Mouse (Mus musculus): ENCODE measurements around the gene Brap. TPM values are rescaled to one million over a fixed set of nuclear protein-coding genes. Genes with fewer than 3 reads are reported as not detected.

The Brap gene
- polyA plus RNA-seq, 1 experiment from 2014 or later: 37.6 TPM

DNA sequence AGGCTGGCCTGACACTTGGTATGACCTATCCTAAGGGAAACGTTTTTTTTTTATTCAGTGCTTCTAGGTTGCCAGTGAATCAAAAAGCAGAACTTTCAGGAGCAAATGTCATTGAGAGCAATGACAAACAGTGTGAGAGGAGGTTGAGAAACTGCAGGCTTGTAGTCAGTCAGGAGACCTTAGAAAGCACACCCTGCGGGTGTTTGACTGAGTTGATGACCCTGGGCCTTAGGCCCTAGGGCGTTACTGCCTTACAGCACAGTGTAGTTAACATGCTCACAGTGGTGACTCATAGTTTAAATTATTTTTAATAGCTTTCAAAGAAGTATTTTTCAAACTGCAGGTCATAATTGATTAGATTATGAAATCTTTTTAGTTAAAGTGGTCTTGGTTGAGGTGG lies 61.5 kb downstream of the Brap start:
- Histone ChIP-seq H3K4me2 (no peak overlapping the region), H3K9me3 (no peaks in the 10 kb centered on the region), H3K36me3 (no peaks in the 10 kb centered on the region), H3K4me1 (peaks cover 18% of the 10 kb centered on the region), H3K27ac (0 out of 2 replicates have a peak overlapping the region, but pooled peaks have one; percentile 37), H3K4me3 (replicated peaks) (no peak overlapping the region), H3K27me3 (replicated peaks) (no peaks in the 10 kb centered on the region), H3K9ac (no peak overlapping the region)
- ATAC-seq (ENCODE audit: insufficient read depth, low FRiP score, low read depth): peak; percentile 47; the same call in 1 of the 2 replicates
- 43% methylated on average over 3 of the region's 3 CpGs for WGBS

DNA sequence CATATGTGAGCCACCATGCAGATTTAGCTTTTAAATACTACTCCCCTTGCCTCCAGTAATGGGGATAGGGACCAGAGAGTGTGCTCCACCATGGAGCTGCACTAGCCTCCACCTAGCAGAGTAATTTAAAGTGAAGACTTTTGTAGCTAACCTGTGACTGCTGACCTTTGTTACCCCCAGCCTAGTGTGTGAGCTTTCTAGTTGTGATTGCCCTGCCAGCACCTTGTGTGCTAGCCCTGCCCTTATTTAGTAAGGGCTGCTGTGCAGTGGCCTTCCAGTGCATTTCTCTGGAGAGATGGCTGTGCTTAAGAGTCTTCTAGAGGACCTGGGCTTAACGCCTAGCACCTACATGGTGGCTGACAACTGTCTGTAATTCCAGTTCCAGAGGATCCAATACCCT lies 64.3 kb downstream of the Brap start:
- H3K4me2 ChIP-seq: no peak overlapping the region
- H3K4me3 ChIP-seq (replicated peaks): no peak overlapping the region
- peaks cover 12% of the 10 kb centered on the region; the same call in 1 of the 2 replicates for H3K4me1 ChIP-seq
- H3K9me3 ChIP-seq: no peaks in the 10 kb centered on the region
- H3K36me3 ChIP-seq: no peaks in the 10 kb centered on the region
- no peaks in the 10 kb centered on the region for H3K27me3 ChIP-seq (replicated peaks)
- 78% methylated on average over 1 of the region's 1 CpGs for WGBS
- no peak overlapping the region for H3K9ac ChIP-seq
- H3K27ac ChIP-seq: no peak overlapping the region
- ATAC-seq (ENCODE audit: insufficient read depth, low FRiP score, low read depth): no peak

DNA sequence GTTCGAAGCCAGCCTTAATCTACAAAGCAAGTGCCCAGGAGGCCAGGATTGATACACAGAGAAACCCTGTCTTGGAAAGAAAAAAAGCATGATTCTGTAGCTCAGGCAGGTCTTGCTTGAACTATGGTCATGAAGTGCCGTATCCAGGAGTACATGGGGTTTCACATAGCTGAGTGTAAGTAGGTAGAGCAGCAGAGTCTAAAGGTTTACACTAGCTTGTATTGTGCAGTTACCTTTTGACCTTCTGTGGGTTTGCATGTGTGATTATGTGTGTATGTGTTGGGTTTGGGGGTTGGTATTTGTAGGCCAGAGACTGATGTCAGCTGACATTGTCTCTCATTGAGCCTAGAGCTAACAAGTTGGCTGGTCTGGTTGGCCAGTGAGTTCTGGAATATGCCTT lies 69.7 kb downstream of the Brap start:
- no peaks in the 10 kb centered on the region for H3K27me3 ChIP-seq (replicated peaks)
- WGBS: 97% methylated on average over 2 of the region's 2 CpGs
- no peak for ATAC-seq (ENCODE audit: insufficient read depth, low FRiP score, low read depth)
- no peaks in the 10 kb centered on the region for H3K9me3 ChIP-seq
- H3K36me3 ChIP-seq: no peaks in the 10 kb centered on the region
- no peak overlapping the region for H3K4me2 ChIP-seq
- no peak overlapping the region for H3K9ac ChIP-seq
- H3K4me1 ChIP-seq: no peaks in the 10 kb centered on the region
- H3K27ac ChIP-seq: no peak overlapping the region
- no peak overlapping the region for H3K4me3 ChIP-seq (replicated peaks)

DNA sequence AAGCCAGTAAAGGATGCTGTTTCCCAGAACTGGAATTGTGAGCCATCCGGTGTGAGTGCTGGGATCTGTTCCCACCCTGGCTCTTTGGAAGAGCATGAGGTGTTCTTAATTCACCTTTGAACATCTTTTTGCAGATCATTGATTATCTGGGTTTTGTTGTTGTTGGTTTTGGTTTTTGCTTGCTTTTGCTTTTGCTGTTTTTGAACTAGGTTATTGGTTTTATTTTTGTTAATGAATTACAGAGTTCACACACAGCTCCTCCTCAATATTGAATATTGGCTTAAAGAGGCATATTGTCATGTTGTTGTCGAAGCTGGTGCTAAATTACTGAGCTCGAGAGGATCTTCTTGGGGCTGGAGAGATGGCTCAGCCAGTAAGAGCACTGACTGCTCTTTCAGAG lies 76.3 kb downstream of the Brap start:
- no peak for ATAC-seq (ENCODE audit: insufficient read depth, low FRiP score, low read depth)
- no peak overlapping the region for H3K9ac ChIP-seq
- H3K27me3 ChIP-seq (replicated peaks): no peaks in the 10 kb centered on the region
- H3K4me1 ChIP-seq: 0 out of 2 replicates have a peak, but pooled peaks cover 2% of the 10 kb centered on the region
- H3K36me3 ChIP-seq: no peaks in the 10 kb centered on the region
- H3K4me3 ChIP-seq (replicated peaks): no peak overlapping the region
- no peak overlapping the region for H3K27ac ChIP-seq
- WGBS: 90% methylated on average over 3 of the region's 3 CpGs
- no peak overlapping the region for H3K4me2 ChIP-seq
- no peaks in the 10 kb centered on the region for H3K9me3 ChIP-seq

Other genes with a start within 250 kb of the Brap start
- 3.1 and 5.0 TPM in 2 replicates for gene Tmem116, start 208.7 kb upstream of the Brap start, polyA plus RNA-seq (2015; fragmentation: Nextera tagmentation; extraction: Ambion mirVana)
- 186 and 192 TPM in 2 replicates for gene Erp29, start 208.1 kb upstream of the Brap start, polyA plus RNA-seq (2015; fragmentation: Nextera tagmentation; extraction: Ambion mirVana)
- gene Adam1b, start 157.1 kb upstream of the Brap start, polyA plus RNA-seq (2015; fragmentation: Nextera tagmentation; extraction: Ambion mirVana): 0.05 and 0.09 TPM in 2 replicates
- gene Adam1a, start 115.1 kb upstream of the Brap start, polyA plus RNA-seq (2015; fragmentation: Nextera tagmentation; extraction: Ambion mirVana): 1.4 TPM in 2 replicates
- not detected in 2 replicates for gene Gm42878, start 115.1 kb upstream of the Brap start, polyA plus RNA-seq (2015; fragmentation: Nextera tagmentation; extraction: Ambion mirVana)
- 46.7 and 48.9 TPM in 2 replicates for gene Mapkapk5, start 114.7 kb upstream of the Brap start, polyA plus RNA-seq (2015; fragmentation: Nextera tagmentation; extraction: Ambion mirVana)
- gene Aldh2, start 66.7 kb upstream of the Brap start, polyA plus RNA-seq (2015; fragmentation: Nextera tagmentation; extraction: Ambion mirVana): 196 and 206 TPM in 2 replicates
- 2.3 and 3.6 TPM in 2 replicates for gene Acad12, start 41.6 kb upstream of the Brap start, polyA plus RNA-seq (2015; fragmentation: Nextera tagmentation; extraction: Ambion mirVana)
- 3.1 and 3.3 TPM in 2 replicates for gene Acad10, start within 50 bp of the Brap start, polyA plus RNA-seq (2015; fragmentation: Nextera tagmentation; extraction: Ambion mirVana)
- gene Atxn2, start 50.8 kb downstream of the Brap start, polyA plus RNA-seq (2015; fragmentation: Nextera tagmentation; extraction: Ambion mirVana): 63.4 and 70.5 TPM in 2 replicates
- gene Sh2b3, start 177.1 kb downstream of the Brap start, polyA plus RNA-seq (2015; fragmentation: Nextera tagmentation; extraction: Ambion mirVana): 15.7 and 16.0 TPM in 2 replicates
- 23.7 and 26.1 TPM in 2 replicates for gene Pheta1, start 188.4 kb downstream of the Brap start, polyA plus RNA-seq (2015; fragmentation: Nextera tagmentation; extraction: Ambion mirVana)